Mouse (Mus musculus): ENCODE measurements around the gene Gm28729.
"Not testable (repeated sequence)": the region's sequence is repeated elsewhere in the genome, so short reads cannot be mapped to it uniquely, and the experiment has no call there.

Gene Gm28729

GRCm38 (mm10) chr9:96524972-96525506, at the start of gene Gm28729:
TSS of gene Gm28729 (minus strand) at chr9:96525264.
- peak; percentile 29 for DNase-seq (ENCODE audit: low read depth)

GRCm38 (mm10) chr9:96573252-96573651, 48.2 kb upstream of the Gm28729 start:
- DNase-seq (ENCODE audit: low read depth), result peak; percentile 61

- DNase-seq (ENCODE audit: low read depth), result no peak
Measured at GRCm38 (mm10) chr9:96572754-96573153, 47.7 kb upstream of the Gm28729 start.

- DNase-seq (ENCODE audit: low read depth), result no peak
Measured at GRCm38 (mm10) chr9:96566470-96566996, 41.5 kb upstream of the Gm28729 start.

GRCm38 (mm10) chr9:96563501-96563900, 38.4 kb upstream of the Gm28729 start:
- DNase-seq (ENCODE audit: low read depth), result no peak

GRCm38 (mm10) chr9:96559148-96559547, 34.1 kb upstream of the Gm28729 start:
- DNase-seq (ENCODE audit: low read depth), result no peak

- no peak for DNase-seq (ENCODE audit: low read depth)
Measured at GRCm38 (mm10) chr9:96558594-96558993, 33.5 kb upstream of the Gm28729 start.

GRCm38 (mm10) chr9:96554095-96554494, 29.0 kb upstream of the Gm28729 start:
- peak; percentile 40 for DNase-seq (ENCODE audit: low read depth)

- no peak for DNase-seq (ENCODE audit: low read depth)
Measured at GRCm38 (mm10) chr9:96545410-96545809, 20.3 kb upstream of the Gm28729 start.

- DNase-seq (ENCODE audit: low read depth), result no peak
Measured at GRCm38 (mm10) chr9:96543643-96544640, 18.9 kb upstream of the Gm28729 start.

- no peak for DNase-seq (ENCODE audit: low read depth)
Measured at GRCm38 (mm10) chr9:96538916-96539315, 13.9 kb upstream of the Gm28729 start.

GRCm38 (mm10) chr9:96537615-96537919, 12.5 kb upstream of the Gm28729 start:
- no peak for DNase-seq (ENCODE audit: low read depth)

GRCm38 (mm10) chr9:96536895-96537614, 12.0 kb upstream of the Gm28729 start:
- DNase-seq (ENCODE audit: low read depth), result no peak

- DNase-seq (ENCODE audit: low read depth), result not testable (repeated sequence)
Measured at GRCm38 (mm10) chr9:96536093-96536492, 11.0 kb upstream of the Gm28729 start.

GRCm38 (mm10) chr9:96535431-96535830, 10.4 kb upstream of the Gm28729 start:
- no peak for DNase-seq (ENCODE audit: low read depth)

GRCm38 (mm10) chr9:96534256-96534655, 9.2 kb upstream of the Gm28729 start:
- no peak for DNase-seq (ENCODE audit: low read depth)

- no peak for DNase-seq (ENCODE audit: low read depth)
Measured at GRCm38 (mm10) chr9:96533476-96533875, 8.4 kb upstream of the Gm28729 start.

- no peak for DNase-seq (ENCODE audit: low read depth)
Measured at GRCm38 (mm10) chr9:96532531-96532930, 7.5 kb upstream of the Gm28729 start.

- no peak for DNase-seq (ENCODE audit: low read depth)
Measured at GRCm38 (mm10) chr9:96530674-96531081, 5.6 kb upstream of the Gm28729 start.

GRCm38 (mm10) chr9:96529961-96530673, 5.1 kb upstream of the Gm28729 start:
- no peak for DNase-seq (ENCODE audit: low read depth)

- DNase-seq (ENCODE audit: low read depth), result no peak
Measured at GRCm38 (mm10) chr9:96526011-96526410, 947 bp upstream of the Gm28729 start.

GRCm38 (mm10) chr9:96523148-96523547, 1.9 kb downstream of the Gm28729 start:
- DNase-seq (ENCODE audit: low read depth), result no peak

Measured in NIH3T3 (cell line).